Mouse (Mus musculus): Measurements from ENCODE around the gene Ces4a. TPM values are rescaled to one million over a fixed set of nuclear protein-coding genes. Genes with fewer than 3 reads are reported as not detected.
"Not testable (repeated sequence)": the region's sequence is repeated elsewhere in the genome, so short reads cannot be mapped to it uniquely, and the experiment has no call there.

Ces4a gene
- polyA plus RNA-seq, 1 experiment from 2014 or later, result not detected

DNA sequence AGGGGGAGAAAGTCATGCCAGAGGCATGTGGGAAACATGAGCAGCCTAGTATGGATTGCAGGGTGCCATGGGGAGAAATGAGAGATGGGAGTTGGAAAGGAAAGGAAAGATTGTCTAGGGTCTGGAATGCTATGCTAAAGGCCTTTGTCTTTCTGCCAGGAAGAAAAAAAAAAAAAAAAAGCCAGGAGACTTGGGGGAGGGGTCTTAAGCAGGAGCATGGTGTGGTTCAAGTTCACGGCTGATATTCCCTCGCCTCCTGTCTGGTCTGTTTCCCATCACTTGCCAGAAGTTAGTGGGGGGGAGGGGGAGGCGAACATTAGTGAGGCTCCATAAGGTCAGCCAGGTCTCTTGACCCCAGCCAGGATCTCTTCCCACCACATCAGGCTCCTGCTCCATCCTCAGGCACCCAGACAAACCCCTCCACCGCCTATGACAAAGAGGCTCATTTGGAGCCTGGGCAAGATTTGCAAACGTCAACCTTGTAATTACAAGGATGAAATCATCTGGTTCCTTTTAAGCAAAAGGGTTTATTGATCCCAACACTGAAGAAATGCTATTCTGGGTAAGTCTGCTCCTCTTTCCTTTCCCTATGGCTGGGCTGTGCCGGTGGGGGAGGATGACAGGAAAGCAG, 32.8 kb downstream of the Ces4a start:
- 23% methylated on average over 6 of the region's 6 CpGs for WGBS
- Histone ChIP-seq H3K27me3 (ENCODE audit: control insufficient read depth, insufficient read depth, low read depth, low read length) (no peaks in the 10 kb centered on the region), H3K36me3 (ENCODE audit: control insufficient read depth, insufficient read depth, low read length) (no peaks in the 10 kb centered on the region), H3K4me3 (ENCODE audit: low read length) (no peak overlapping the region), H3K4me2 (ENCODE audit: low read depth, low read length) (no peak overlapping the region), H3K27ac (ENCODE audit: low read length) (no peak overlapping the region), H3K9me3 (ENCODE audit: control insufficient read depth, low read length) (no peaks in the 10 kb centered on the region), H3K4me1 (replicated peaks; ENCODE audit: control insufficient read depth, insufficient read depth, low read length) (peaks cover 3% of the 10 kb centered on the region; the same call in 1 of the 2 replicates), H3K9ac (ENCODE audit: low read length) (no peak overlapping the region)
- peak; percentile 8; the same call in 1 of the 2 replicates for ATAC-seq (ENCODE audit: low read depth)

- Histone ChIP-seq H3K9me3 (ENCODE audit: control insufficient read depth, low read length) (no peaks in the 10 kb centered on the region), H3K36me3 (ENCODE audit: control insufficient read depth, insufficient read depth, low read length) (no peaks in the 10 kb centered on the region), H3K27ac (ENCODE audit: low read length) (no peak overlapping the region), H3K9ac (ENCODE audit: low read length) (no peak overlapping the region), H3K4me1 (replicated peaks; ENCODE audit: control insufficient read depth, insufficient read depth, low read length) (peaks cover 3% of the 10 kb centered on the region; the same call in 1 of the 2 replicates), H3K4me3 (ENCODE audit: low read length) (no peak overlapping the region), H3K27me3 (ENCODE audit: control insufficient read depth, insufficient read depth, low read depth, low read length) (no peaks in the 10 kb centered on the region), H3K4me2 (ENCODE audit: low read depth, low read length) (no peak overlapping the region)
- no peak for ATAC-seq (ENCODE audit: low read depth)
- WGBS, result 83% methylated on average over 2 of the region's 2 CpGs
Observed at GRCm38 (mm10) chr8:105165191-105165590, 33.6 kb downstream of the Ces4a start.

DNA sequence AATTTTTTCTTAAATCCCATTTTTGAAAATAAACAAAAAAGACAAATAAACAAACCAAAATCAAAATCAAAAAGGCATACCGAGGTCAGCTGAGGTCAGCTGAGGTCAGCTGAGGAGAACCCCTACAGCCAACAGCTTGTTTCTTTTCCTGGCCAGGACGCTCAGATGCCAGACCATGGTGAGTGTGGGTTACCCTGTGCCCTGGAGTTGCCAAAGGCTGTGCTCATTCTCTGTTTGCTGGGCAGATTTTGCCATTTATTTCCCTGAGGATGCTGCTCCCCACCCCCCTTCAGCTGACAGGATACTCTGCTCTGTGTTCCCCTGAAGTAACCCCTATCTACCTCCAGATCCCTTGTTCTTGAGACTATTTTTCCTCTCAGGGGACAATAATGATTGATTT, 35.5 kb downstream of the Ces4a start:
- Histone ChIP-seq H3K27me3 (ENCODE audit: control insufficient read depth, insufficient read depth, low read depth, low read length) (no peaks in the 10 kb centered on the region), H3K4me3 (ENCODE audit: low read length) (no peak overlapping the region), H3K9me3 (ENCODE audit: control insufficient read depth, low read length) (no peaks in the 10 kb centered on the region), H3K4me1 (replicated peaks; ENCODE audit: control insufficient read depth, insufficient read depth, low read length) (peaks cover 5% of the 10 kb centered on the region; the same call in 1 of the 2 replicates), H3K9ac (ENCODE audit: low read length) (no peak overlapping the region), H3K4me2 (ENCODE audit: low read depth, low read length) (no peak overlapping the region), H3K36me3 (ENCODE audit: control insufficient read depth, insufficient read depth, low read length) (no peaks in the 10 kb centered on the region), H3K27ac (ENCODE audit: low read length) (no peak overlapping the region)
- no peak for ATAC-seq (ENCODE audit: low read depth)
- 73% methylated on average over 2 of the region's 2 CpGs for WGBS

DNA sequence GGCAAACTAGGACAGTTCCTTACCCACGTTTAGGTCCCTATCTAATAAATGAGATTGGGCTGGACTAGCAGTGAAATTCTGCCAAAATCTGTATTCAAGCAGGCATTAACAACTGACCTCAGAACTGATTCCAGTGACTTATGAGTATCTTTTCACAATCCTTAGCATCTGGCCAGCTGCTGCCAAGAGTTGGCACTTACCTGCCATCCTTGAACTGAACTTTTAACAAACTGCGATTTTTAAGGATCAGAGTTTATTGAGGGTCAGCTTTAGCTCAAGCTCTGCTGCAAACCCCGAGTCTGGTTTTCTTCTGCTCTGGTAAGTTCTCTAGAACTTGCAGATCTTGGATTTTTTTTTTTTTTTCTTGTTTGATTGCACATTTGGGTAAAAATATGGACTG, 38.0 kb downstream of the Ces4a start:
- no peaks in the 10 kb centered on the region for H3K27me3 ChIP-seq (ENCODE audit: control insufficient read depth, insufficient read depth, low read depth, low read length)
- peaks cover 13% of the 10 kb centered on the region for H3K4me1 ChIP-seq (replicated peaks; ENCODE audit: control insufficient read depth, insufficient read depth, low read length)
- no peaks in the 10 kb centered on the region for H3K36me3 ChIP-seq (ENCODE audit: control insufficient read depth, insufficient read depth, low read length)
- no peak overlapping the region for H3K9ac ChIP-seq (ENCODE audit: low read length)
- H3K27ac ChIP-seq (ENCODE audit: low read length), result peak overlapping the region; percentile 99; the same call in 1 of the 2 replicates
- no peak for ATAC-seq (ENCODE audit: low read depth)
- WGBS, result 37% methylated on average over 3 of the region's 3 CpGs
- peak overlapping the region; percentile 71 for H3K4me2 ChIP-seq (ENCODE audit: low read depth, low read length)
- H3K4me3 ChIP-seq (ENCODE audit: low read length), result no peak overlapping the region; the same call in 1 of the 2 replicates
- no peaks in the 10 kb centered on the region for H3K9me3 ChIP-seq (ENCODE audit: control insufficient read depth, low read length)

- no peak; the same call in 1 of the 2 replicates for ATAC-seq (ENCODE audit: low read depth)
- peak overlapping the region; percentile 92 for H3K4me3 ChIP-seq (ENCODE audit: low read length)
- no peaks in the 10 kb centered on the region for H3K27me3 ChIP-seq (ENCODE audit: control insufficient read depth, insufficient read depth, low read depth, low read length)
- H3K9me3 ChIP-seq (ENCODE audit: control insufficient read depth, low read length), result no peaks in the 10 kb centered on the region
- peaks cover 13% of the 10 kb centered on the region for H3K4me1 ChIP-seq (replicated peaks; ENCODE audit: control insufficient read depth, insufficient read depth, low read length)
- peak overlapping the region; percentile 70 for H3K9ac ChIP-seq (ENCODE audit: low read length)
- peak overlapping the region; percentile 71 for H3K4me2 ChIP-seq (ENCODE audit: low read depth, low read length)
- H3K27ac ChIP-seq (ENCODE audit: low read length), result peak overlapping the region; percentile 99
- WGBS, result 1% methylated on average over 5 of the region's 5 CpGs
- H3K36me3 ChIP-seq (ENCODE audit: control insufficient read depth, insufficient read depth, low read length), result no peaks in the 10 kb centered on the region
Observed at GRCm38 (mm10) chr8:105170041-105170380, 38.4 kb downstream of the Ces4a start.

DNA sequence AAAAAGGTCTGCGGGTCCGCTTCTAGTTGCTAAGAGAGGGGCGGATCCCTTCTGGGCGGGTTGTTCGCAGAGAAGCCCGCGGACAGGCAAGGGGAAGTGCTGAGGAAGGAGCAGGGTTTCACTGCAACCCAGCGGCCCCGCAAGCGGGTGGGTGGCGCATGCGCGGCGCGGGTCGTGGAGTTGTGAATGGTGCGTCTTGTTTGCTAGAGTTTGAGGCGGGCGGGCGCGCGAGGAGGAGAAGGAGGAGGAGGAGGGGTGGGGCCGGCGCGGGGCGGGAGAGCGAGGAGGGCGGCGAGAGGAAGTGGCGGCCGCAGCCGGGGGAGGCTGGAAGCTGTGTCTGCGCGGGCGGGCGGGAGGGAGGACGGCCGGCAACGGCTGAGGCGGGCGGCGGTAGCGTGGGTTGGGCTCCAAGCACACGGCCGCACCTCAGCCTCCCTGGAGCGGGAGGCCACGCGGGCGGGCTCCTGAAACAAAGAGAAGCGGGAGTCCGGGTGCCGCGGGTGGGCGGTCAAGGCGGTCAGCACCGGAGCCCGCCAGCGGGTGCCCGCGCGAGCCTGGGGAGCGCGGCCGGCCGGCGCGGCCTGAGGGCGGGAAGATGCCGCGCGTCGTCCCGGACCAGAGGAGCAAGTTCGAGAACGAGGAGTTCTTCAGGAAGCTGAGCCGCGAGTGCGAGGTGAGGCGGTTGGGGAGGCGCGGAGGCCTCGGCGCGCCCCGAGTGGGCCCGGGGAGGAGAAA, 38.9 kb downstream of the Ces4a start, which contains the start of gene Cbfb:
Gene Cbfb, plus strand, starts transcription at position 294 of the 735 bp plus-strand sequence.
- no peaks in the 10 kb centered on the region for H3K9me3 ChIP-seq (ENCODE audit: control insufficient read depth, low read length)
- peaks cover 13% of the 10 kb centered on the region for H3K4me1 ChIP-seq (replicated peaks; ENCODE audit: control insufficient read depth, insufficient read depth, low read length)
- peak within 1 kb of the TSS; percentile 98 for H3K9ac ChIP-seq (ENCODE audit: low read length)
- H3K27me3 ChIP-seq (ENCODE audit: control insufficient read depth, insufficient read depth, low read depth, low read length), result no peaks in the 10 kb centered on the region
- peak within 1 kb of the TSS; percentile 71 for H3K4me2 ChIP-seq (ENCODE audit: low read depth, low read length)
- ATAC-seq (ENCODE audit: low read depth), result peak; percentile 95
- peak within 1 kb of the TSS; percentile 99 for H3K27ac ChIP-seq (ENCODE audit: low read length)
- no peaks in the 10 kb centered on the region for H3K36me3 ChIP-seq (ENCODE audit: control insufficient read depth, insufficient read depth, low read length)
- H3K4me3 ChIP-seq (ENCODE audit: low read length), result peak within 1 kb of the TSS; percentile 92
- under 1% methylated on average over 54 of the region's 86 CpGs for WGBS

DNA sequence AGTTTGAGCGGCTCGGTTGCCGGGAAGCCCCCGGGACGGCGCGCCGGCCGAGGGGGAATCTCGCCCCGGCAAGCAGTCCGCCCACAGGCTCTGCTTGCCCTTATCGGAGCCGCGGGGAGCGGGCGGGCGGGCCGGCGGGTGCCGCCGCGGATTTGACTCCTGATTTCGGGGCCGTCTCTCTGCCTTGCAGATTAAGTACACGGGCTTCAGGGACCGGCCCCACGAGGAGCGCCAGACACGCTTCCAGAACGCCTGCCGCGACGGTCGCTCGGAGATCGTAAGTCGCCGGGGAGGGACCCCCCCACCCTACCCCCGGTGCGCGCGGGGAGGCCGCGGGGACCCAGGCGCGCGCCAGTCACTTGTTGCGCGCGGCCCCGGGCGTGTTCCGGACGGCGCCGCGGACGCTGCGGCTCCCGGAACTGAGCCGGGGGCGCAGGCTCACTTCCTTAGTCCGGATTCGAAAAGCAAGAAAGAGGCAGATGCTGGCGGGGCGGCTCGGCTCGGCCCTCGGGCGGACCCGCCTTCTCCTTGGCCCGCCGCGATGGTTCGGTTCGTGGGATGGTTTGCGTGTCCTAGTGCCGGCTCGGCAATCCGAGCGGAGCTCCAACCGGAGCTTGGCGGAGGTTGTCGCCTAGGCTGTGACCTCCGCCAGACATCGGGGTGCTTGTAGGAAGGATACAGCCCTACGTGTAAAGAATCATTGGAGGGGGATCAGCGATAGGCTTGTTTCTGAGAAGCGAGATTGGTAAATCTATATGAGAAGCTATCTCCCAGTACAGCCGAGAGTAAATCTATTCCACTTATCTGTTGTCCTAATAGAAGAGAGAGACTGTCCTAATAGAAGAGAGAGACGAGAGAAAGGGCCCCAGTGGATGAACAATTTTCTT, 39.8 kb downstream of the Ces4a start:
- Histone ChIP-seq H3K27ac (ENCODE audit: low read length) (peak overlapping the region; percentile 99), H3K9ac (ENCODE audit: low read length) (peak overlapping the region; percentile 98), H3K27me3 (ENCODE audit: control insufficient read depth, insufficient read depth, low read depth, low read length) (no peaks in the 10 kb centered on the region), H3K36me3 (ENCODE audit: control insufficient read depth, insufficient read depth, low read length) (peaks cover 2% of the 10 kb centered on the region; the same call in 1 of the 2 replicates), H3K4me2 (ENCODE audit: low read depth, low read length) (peak overlapping the region; percentile 71), H3K4me1 (replicated peaks; ENCODE audit: control insufficient read depth, insufficient read depth, low read length) (peaks cover 13% of the 10 kb centered on the region), H3K4me3 (ENCODE audit: low read length) (peak overlapping the region; percentile 92), H3K9me3 (ENCODE audit: control insufficient read depth, low read length) (no peaks in the 10 kb centered on the region)
- WGBS, result under 1% methylated on average over 90 of the region's 92 CpGs
- peak; percentile 63 for ATAC-seq (ENCODE audit: low read depth)

DNA sequence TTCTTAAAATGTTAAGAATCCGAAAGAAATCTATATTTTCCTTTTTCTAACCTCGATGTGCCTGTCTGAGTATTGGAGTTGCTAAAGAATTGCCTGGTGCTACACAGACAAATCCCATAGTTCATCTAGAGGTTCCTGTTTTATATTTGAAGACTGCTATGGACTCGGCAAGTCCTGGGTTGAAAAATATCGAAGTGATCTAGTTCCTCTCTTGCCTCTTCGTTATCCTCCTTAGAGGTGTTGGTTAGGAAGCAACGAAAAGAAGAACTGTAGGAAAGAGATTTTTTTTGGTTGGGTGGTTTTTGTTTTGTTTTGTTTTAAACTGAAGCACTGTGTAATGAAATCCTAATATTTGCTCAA, 40.4 kb downstream of the Ces4a start:
- Histone ChIP-seq H3K36me3 (ENCODE audit: control insufficient read depth, insufficient read depth, low read length) (peaks cover 5% of the 10 kb centered on the region), H3K27ac (ENCODE audit: low read length) (no peak overlapping the region), H3K9me3 (ENCODE audit: control insufficient read depth, low read length) (no peaks in the 10 kb centered on the region), H3K9ac (ENCODE audit: low read length) (peak overlapping the region; percentile 98), H3K4me3 (ENCODE audit: low read length) (peak overlapping the region; percentile 92), H3K4me2 (ENCODE audit: low read depth, low read length) (peak overlapping the region; percentile 71), H3K4me1 (replicated peaks; ENCODE audit: control insufficient read depth, insufficient read depth, low read length) (peaks cover 13% of the 10 kb centered on the region), H3K27me3 (ENCODE audit: control insufficient read depth, insufficient read depth, low read depth, low read length) (no peaks in the 10 kb centered on the region)
- WGBS, result 14% methylated on average over 6 of the region's 6 CpGs
- ATAC-seq (ENCODE audit: low read depth), result no peak

DNA sequence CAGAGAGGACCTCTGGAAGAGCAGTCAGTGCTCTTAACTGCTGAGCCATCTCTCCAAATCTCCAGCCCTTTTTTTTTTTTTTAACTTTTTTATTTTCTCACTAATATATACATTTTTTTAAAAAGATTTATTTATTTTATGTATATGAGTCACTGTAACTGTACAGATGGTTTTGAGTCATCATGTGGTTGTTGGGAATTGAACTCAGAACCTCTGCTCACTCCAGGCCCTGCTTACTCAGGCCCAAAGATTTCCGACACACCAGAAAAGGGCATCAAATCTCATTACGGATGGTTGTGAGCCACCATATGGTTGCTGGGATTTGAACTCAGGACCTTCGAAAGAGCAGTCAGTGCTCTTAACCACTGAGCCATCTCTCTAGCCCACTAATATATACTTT, 43.7 kb downstream of the Ces4a start:
- H3K27ac ChIP-seq (ENCODE audit: low read length); ATAC-seq (ENCODE audit: low read depth); H3K27me3 ChIP-seq (ENCODE audit: control insufficient read depth, insufficient read depth, low read depth, low read length); H3K9ac ChIP-seq (ENCODE audit: low read length); H3K4me2 ChIP-seq (ENCODE audit: low read depth, low read length); H3K4me3 ChIP-seq (ENCODE audit: low read length); H3K9me3 ChIP-seq (ENCODE audit: control insufficient read depth, low read length); H3K36me3 ChIP-seq (ENCODE audit: control insufficient read depth, insufficient read depth, low read length): not testable (repeated sequence)
- 96% methylated on average over 3 of the region's 3 CpGs for WGBS
- peaks cover 13% of the 10 kb centered on the region for H3K4me1 ChIP-seq (replicated peaks; ENCODE audit: control insufficient read depth, insufficient read depth, low read length)

All from lung, embryonic 16.5 days (tissue).